In genomic region chr4:32544821-32545545, GRCm38 (mm10) we compare ENCODE assay signal across 31 mouse cellular contexts. TPM values are rescaled to one million over a fixed set of nuclear protein-coding genes. Genes with fewer than 3 reads are reported as not detected.
DNase-seq lines count a peak whose midpoint lies in the region; ATAC-seq and TF ChIP-seq lines count a peak whose summit lies in the region.
"Had no signal": no experiment of that assay in that cellular context is flagged by ENCODE, and none has a peak within 500 bp of the region (broad histone marks: within the 10 kb centered on the region; RNA-seq: fewer than 3 reads in every experiment).

No protein-coding gene starts in this region.

- no peaks in the 10 kb centered on the region for H3K4me1 ChIP-seq in forebrain, postnatal 0 days (ENCODE audit: insufficient read depth)
- H3K4me1 ChIP-seq in forebrain, embryonic 10.5 days, result peaks cover 4% of the 10 kb centered on the region; the same call in 1 of the 2 replicates
- H3K4me1 ChIP-seq in hindbrain, embryonic 12.5 days, result no peaks in the 10 kb centered on the region
- no peaks in the 10 kb centered on the region for H3K4me1 ChIP-seq in hindbrain, embryonic 16.5 days (ENCODE audit: control insufficient read depth, insufficient read depth, low read depth, low read length)
- no peaks in the 10 kb centered on the region for H3K4me1 ChIP-seq in heart, embryonic 11.5 days (ENCODE audit: control insufficient read depth, insufficient read depth, low read length)
- H3K4me1 ChIP-seq: embryonic facial prominence, embryonic 15.5 days; forebrain, embryonic 15.5 days had no signal

- no peak for DNase-seq in forebrain, postnatal 0 days
- DNase-seq in forebrain, embryonic 10.5 days (ENCODE audit: extremely low spot score, low spot score), result no peak
- DNase-seq in splenic B cell, adult 2 months (ENCODE audit: low read depth, low spot score), result peak; percentile 18
- no peak for DNase-seq in urinary bladder, postnatal 25 days (ENCODE audit: low spot score)
- DNase-seq: adrenal gland, adult 2 months; adrenal gland, postnatal 36 days; B cell, adult 2 months; cerebellum, adult 11 months; cerebellum, adult 8-10 months; cerebellum, postnatal 14 days; embryo, embryonic 11 days; heart, postnatal 4 days had no signal

- no peak overlapping the region for H3K9ac ChIP-seq in forebrain, postnatal 0 days
- no peak overlapping the region for H3K9ac ChIP-seq in hindbrain, embryonic 12.5 days
- H3K9ac ChIP-seq in hindbrain, embryonic 16.5 days (ENCODE audit: low read depth, low read length), result no peak overlapping the region
- H3K9ac ChIP-seq in heart, embryonic 11.5 days (ENCODE audit: low read depth, low read length), result no peak overlapping the region
- H3K9ac ChIP-seq: embryonic facial prominence, embryonic 15.5 days; forebrain, embryonic 15.5 days; heart, embryonic 13.5 days; hindbrain, embryonic 14.5 days had no signal

- H3K4me3 ChIP-seq in forebrain, postnatal 0 days (ENCODE audit: low read depth, low read length), result no peak overlapping the region
- H3K4me3 ChIP-seq in forebrain, embryonic 10.5 days, result no peak overlapping the region
- H3K4me3 ChIP-seq in hindbrain, embryonic 12.5 days, result no peak overlapping the region
- H3K4me3 ChIP-seq in hindbrain, embryonic 16.5 days (ENCODE audit: low read length), result no peak overlapping the region
- H3K4me3 ChIP-seq in heart, embryonic 11.5 days (ENCODE audit: low read depth, low read length), result no peak overlapping the region
- H3K4me3 ChIP-seq: embryonic facial prominence, embryonic 15.5 days; erythroblast, embryonic 14.5 days; forebrain, embryonic 15.5 days; heart, embryonic 13.5 days had no signal

- peak; percentile 45 for ATAC-seq in forebrain, postnatal 0 days
- 0 out of 2 replicates have a peak, but pooled peaks have one; percentile 43 for ATAC-seq in hindbrain, embryonic 12.5 days (ENCODE audit: low FRiP score)
- ATAC-seq in hindbrain, embryonic 16.5 days, result no peak
- peak; percentile 18; the same call in 1 of the 2 replicates for ATAC-seq in granulocyte monocyte progenitor cell, adult 5-6 weeks (replicated peaks; ENCODE audit: poor library complexity, severe bottlenecking)
- no peak for ATAC-seq in heart, embryonic 11.5 days (replicated peaks; ENCODE audit: insufficient number of reproducible peaks, low FRiP score, low TSS enrichment)
- ATAC-seq: forebrain, embryonic 15.5 days; intestine, postnatal 0 days; Patski had no signal

- H3K4me2 ChIP-seq in forebrain, postnatal 0 days (ENCODE audit: low read depth), result no peak overlapping the region
- no peak overlapping the region for H3K4me2 ChIP-seq in hindbrain, embryonic 12.5 days (replicated peaks)
- H3K4me2 ChIP-seq in hindbrain, embryonic 16.5 days (ENCODE audit: low read length), result no peak overlapping the region
- no peak overlapping the region for H3K4me2 ChIP-seq in heart, embryonic 11.5 days
- H3K4me2 ChIP-seq: embryonic facial prominence, embryonic 15.5 days; forebrain, embryonic 15.5 days; heart, embryonic 13.5 days; hindbrain, embryonic 14.5 days had no signal

- WGBS in forebrain, postnatal 0 days, result 69% methylated on average over 14 of the region's 14 CpGs
- 93% methylated on average over 14 of the region's 14 CpGs for WGBS in forebrain, embryonic 10.5 days
- WGBS in hindbrain, embryonic 12.5 days, result 86% methylated on average over 14 of the region's 14 CpGs
- 83% methylated on average over 14 of the region's 14 CpGs for WGBS in hindbrain, embryonic 16.5 days
- 82% methylated on average over 14 of the region's 14 CpGs for WGBS in heart, embryonic 11.5 days (ENCODE audit: insufficient replicate concordance)

- no peak for TF ChIP-seq CTCF in forebrain, postnatal 0 days (IDR thresholded peaks at IDR 0.05; ENCODE audit: low read depth)

- no peak overlapping the region for H3K27ac ChIP-seq in forebrain, postnatal 0 days (ENCODE audit: low read depth, low read length)
- no peak overlapping the region for H3K27ac ChIP-seq in forebrain, embryonic 10.5 days
- H3K27ac ChIP-seq in hindbrain, embryonic 12.5 days, result no peak overlapping the region
- H3K27ac ChIP-seq in hindbrain, embryonic 16.5 days (ENCODE audit: low read depth, low read length), result no peak overlapping the region
- no peak overlapping the region for H3K27ac ChIP-seq in heart, embryonic 11.5 days (ENCODE audit: low read depth, low read length)
- H3K27ac ChIP-seq: embryonic facial prominence, embryonic 15.5 days; forebrain, embryonic 15.5 days; heart, embryonic 13.5 days; hindbrain, embryonic 14.5 days had no signal

- no peaks in the 10 kb centered on the region for H3K9me3 ChIP-seq in forebrain, postnatal 0 days (ENCODE audit: low read length)
- 0 out of 2 replicates have a peak, but pooled peaks cover 4% of the 10 kb centered on the region for H3K9me3 ChIP-seq in forebrain, embryonic 10.5 days
- H3K9me3 ChIP-seq in hindbrain, embryonic 12.5 days (replicated peaks), result no peaks in the 10 kb centered on the region
- no peaks in the 10 kb centered on the region for H3K9me3 ChIP-seq in hindbrain, embryonic 16.5 days (ENCODE audit: control insufficient read depth, low read length)
- H3K9me3 ChIP-seq in heart, embryonic 11.5 days (replicated peaks; ENCODE audit: control insufficient read depth, low read length), result no peaks in the 10 kb centered on the region
- H3K9me3 ChIP-seq: embryonic facial prominence, embryonic 15.5 days; forebrain, embryonic 15.5 days; heart, embryonic 13.5 days had no signal

- H3K36me3 ChIP-seq in forebrain, postnatal 0 days (ENCODE audit: insufficient read depth), result no peaks in the 10 kb centered on the region
- no peaks in the 10 kb centered on the region for H3K36me3 ChIP-seq in forebrain, embryonic 10.5 days (replicated peaks)
- H3K36me3 ChIP-seq in hindbrain, embryonic 12.5 days, result no peaks in the 10 kb centered on the region
- H3K36me3 ChIP-seq in hindbrain, embryonic 16.5 days (ENCODE audit: control insufficient read depth, insufficient read depth, low read length), result no peaks in the 10 kb centered on the region
- H3K36me3 ChIP-seq in splenic B cell, adult 2 months (ENCODE audit: control insufficient read depth, insufficient read depth, low read length, poor library complexity, severe bottlenecking), result peaks cover 7% of the 10 kb centered on the region
- H3K36me3 ChIP-seq in heart, embryonic 11.5 days (ENCODE audit: control insufficient read depth, insufficient read depth, low read length), result no peaks in the 10 kb centered on the region
- H3K36me3 ChIP-seq: embryonic facial prominence, embryonic 15.5 days; forebrain, embryonic 15.5 days; heart, embryonic 13.5 days had no signal

- no peaks in the 10 kb centered on the region for H3K27me3 ChIP-seq in forebrain, postnatal 0 days (ENCODE audit: insufficient read depth, low read length)
- no peaks in the 10 kb centered on the region for H3K27me3 ChIP-seq in forebrain, embryonic 10.5 days (ENCODE audit: poor library complexity, severe bottlenecking)
- no peaks in the 10 kb centered on the region for H3K27me3 ChIP-seq in hindbrain, embryonic 12.5 days
- no peaks in the 10 kb centered on the region for H3K27me3 ChIP-seq in hindbrain, embryonic 16.5 days (replicated peaks; ENCODE audit: control insufficient read depth, insufficient read depth, low read length)
- no peaks in the 10 kb centered on the region for H3K27me3 ChIP-seq in splenic B cell, adult 2 months (ENCODE audit: control insufficient read depth, insufficient read depth, low read length, poor library complexity, severe bottlenecking)
- no peaks in the 10 kb centered on the region for H3K27me3 ChIP-seq in heart, embryonic 11.5 days (ENCODE audit: control insufficient read depth, insufficient read depth, low read length)
- H3K27me3 ChIP-seq: embryonic facial prominence, embryonic 15.5 days; forebrain, embryonic 15.5 days; heart, embryonic 13.5 days; Patski had no signal

RNA-seq across cellular contexts. Expression of gene Gja10, which starts 57.6 kb away (rescaled TPM):
- total RNA-seq in forebrain, postnatal 0 days (2014; rRNA removed), result 0.14 TPM in 1 of 2 replicates, not detected in the other
- not detected in 2 replicates for polyA plus RNA-seq in forebrain, postnatal 0 days (2015; fragmentation: Nextera tagmentation; extraction: Ambion mirVana)
- not detected in 2 replicates for polyA plus RNA-seq in forebrain, embryonic 10.5 days (2016; fragmentation: Nextera tagmentation; extraction: Ambion mirVana)
- polyA plus RNA-seq in hindbrain, embryonic 12.5 days (2016; fragmentation: Nextera tagmentation; extraction: Ambion mirVana), result not detected in 2 replicates
- not detected in 2 replicates for polyA plus RNA-seq in hindbrain, embryonic 16.5 days (2015; fragmentation: Nextera tagmentation; extraction: Ambion mirVana)
- total RNA-seq in granulocyte monocyte progenitor cell, adult 5-6 weeks (2014; fragmentation: Nextera tagmentation), result not detected in 2 replicates
- not detected in 2 replicates for total RNA-seq in granulocyte monocyte progenitor cell, adult 5-6 weeks (2017)
- not detected in 2 replicates for polyA plus RNA-seq in heart, embryonic 11.5 days (2014; fragmentation: Nextera tagmentation; extraction: Ambion mirVana)
- total RNA-seq: adrenal gland, adult 2 months; adrenal gland, postnatal 36 days; common myeloid progenitor, adult 5-6 weeks; gastrocnemius, adult 8-10 months; gastrocnemius, postnatal 4 days; heart, adult 8-10 months; heart, postnatal 4 days had no signal
- polyA plus RNA-seq: adrenal gland, adult 2 months; brain, embryonic 14.5 days; embryonic facial prominence, embryonic 11.5 days; embryonic facial prominence, embryonic 15.5 days; erythroblast, embryonic 14.5 days; forebrain, embryonic 11.5 days; forebrain, embryonic 15.5 days; heart, embryonic 13.5 days; heart, postnatal 0 days; hindbrain, embryonic 14.5 days; intestine, postnatal 0 days; Patski had no signal

Comparison
In these comparisons a context has a peak if more than half of its experiments do, and no peak if none do; other contexts are left out.
1. ATAC-seq: peak in forebrain, postnatal 0 days (single experiment), hindbrain, embryonic 12.5 days (single experiment) and granulocyte monocyte progenitor cell, adult 5-6 weeks (single experiment); none in hindbrain, embryonic 16.5 days (single experiment) and heart, embryonic 11.5 days (single experiment).